In the genomic region with DNA sequence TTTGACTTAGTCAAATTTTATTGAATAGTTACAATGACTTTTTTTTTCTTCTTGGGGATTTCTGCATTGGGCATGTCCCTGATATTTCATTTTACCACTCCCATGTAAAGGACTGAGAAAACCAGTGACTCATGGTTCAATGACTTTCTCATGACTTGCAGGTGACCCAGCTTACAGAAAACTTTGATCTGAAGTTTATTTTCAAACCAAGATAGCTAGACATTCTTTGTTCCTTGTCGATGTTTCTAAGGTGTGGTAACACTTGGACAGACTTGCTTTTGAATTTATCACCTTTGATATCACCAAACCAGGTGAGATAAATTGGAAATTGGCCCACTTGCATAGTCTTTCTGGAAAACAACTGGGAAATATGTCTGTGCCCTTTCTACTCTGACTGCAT, we compare ENCODE assay signal across 15 mouse cellular contexts.
"Had no signal": no experiment of that assay in that cellular context is flagged by ENCODE, and none has a peak within 500 bp of the region (broad histone marks: within the 10 kb centered on the region; RNA-seq: fewer than 3 reads in every experiment).

No protein-coding gene starts in this region.

- H3K4me3 ChIP-seq: neural tube, embryonic 13.5 days; stomach, embryonic 15.5 days had no signal

- H3K36me3 ChIP-seq: neural tube, embryonic 13.5 days; stomach, embryonic 15.5 days had no signal

- H3K27ac ChIP-seq: neural tube, embryonic 13.5 days; stomach, embryonic 15.5 days; stomach, postnatal 0 days had no signal

- H3K9me3 ChIP-seq: neural tube, embryonic 13.5 days; stomach, embryonic 15.5 days had no signal

- H3K9ac ChIP-seq: neural tube, embryonic 13.5 days; stomach, embryonic 15.5 days had no signal

- H3K4me1 ChIP-seq: neural tube, embryonic 13.5 days; stomach, embryonic 15.5 days had no signal

- H3K4me2 ChIP-seq: neural tube, embryonic 13.5 days; stomach, embryonic 15.5 days had no signal

- H3K27me3 ChIP-seq: neural tube, embryonic 13.5 days; stomach, embryonic 15.5 days had no signal

- DNase-seq: retina, postnatal 1 day; right cerebral cortex, adult 18-20 months; right cerebral cortex, postnatal 14 days; right cerebral cortex, postnatal 25 days; right cerebral cortex, postnatal 4 days; spleen, adult 18-20 months; thymus, adult 18-20 months; thymus, adult 2 months; thymus, postnatal 14 days; thymus, postnatal 25 days; thymus, postnatal 36 days; thymus, postnatal 4 days had no signal
